Mouse (Mus musculus): ENCODE measurements around the gene Maea. TPM values are rescaled to one million over a fixed set of nuclear protein-coding genes. Genes with fewer than 3 reads are reported as not detected.
"Not testable (repeated sequence)": the region's sequence is repeated elsewhere in the genome, so short reads cannot be mapped to it uniquely, and the experiment has no call there.

Gene Maea
- 10 to 100 TPM; 57.8 to 62.5 TPM for total RNA-seq (2021)
- long read RNA-seq, experiment 1, transcript Maea-201 (9 exons, 2,193 nt), result major isoform, 74 of 111 reads
- long read RNA-seq, experiment 1, partial matches to known transcripts, result 9 of 111 reads
- long read RNA-seq, experiment 1, other reads (novel, unspliced or antisense), result 25 of 111 reads
- long read RNA-seq, experiment 2, transcript Maea-201 (9 exons, 2,193 nt), result major isoform, 94 of 120 reads
- long read RNA-seq, experiment 2, partial matches to known transcripts, result 10 of 120 reads
- long read RNA-seq, experiment 2, other reads (novel, unspliced or antisense), result 15 of 120 reads

DNA sequence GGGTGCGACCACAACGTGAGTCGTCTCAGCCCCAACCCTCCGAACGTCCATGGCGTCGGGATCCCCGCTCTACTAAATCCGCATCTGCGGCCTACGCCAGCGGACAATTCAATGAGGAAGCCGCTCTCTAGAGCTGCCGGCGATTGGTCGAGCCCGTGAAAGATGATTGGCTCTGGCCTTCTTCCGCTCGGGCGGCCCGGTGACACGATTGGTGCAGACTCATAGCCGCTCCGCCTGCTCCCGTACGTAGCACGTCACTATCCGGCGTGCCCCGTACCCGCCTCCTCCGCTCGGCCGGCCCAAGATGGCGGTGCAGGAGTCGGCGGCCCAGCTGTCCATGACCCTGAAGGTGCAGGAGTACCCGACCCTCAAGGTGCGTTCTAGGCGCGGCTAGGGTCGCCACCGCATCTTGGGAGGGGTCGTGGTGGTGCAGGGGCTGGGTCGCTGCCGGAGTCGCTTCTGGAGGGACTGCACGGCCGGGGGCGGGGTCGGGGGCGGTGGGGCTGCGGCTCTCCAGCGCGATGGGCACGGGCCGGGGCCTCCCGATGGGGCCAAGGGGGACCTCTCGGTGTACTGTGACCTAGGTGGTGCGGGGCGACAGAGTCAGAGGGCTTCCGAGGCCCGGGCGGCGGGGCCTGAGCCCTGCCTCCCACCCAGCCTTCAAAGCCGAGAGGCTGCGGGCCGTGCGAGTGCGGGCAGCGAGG, at the start of gene Maea:
Maea (plus strand) TSS at position 237 of the 704 bp plus-strand sequence.
- peak; percentile 91 to 95 for DNase-seq
- intact Hi-C loops (cut with DNase I), result loop anchor here (5.0 kb wide), 1 partner anchor 42 kb away; the partner anchor contains the start of gene Uvssa

DNA sequence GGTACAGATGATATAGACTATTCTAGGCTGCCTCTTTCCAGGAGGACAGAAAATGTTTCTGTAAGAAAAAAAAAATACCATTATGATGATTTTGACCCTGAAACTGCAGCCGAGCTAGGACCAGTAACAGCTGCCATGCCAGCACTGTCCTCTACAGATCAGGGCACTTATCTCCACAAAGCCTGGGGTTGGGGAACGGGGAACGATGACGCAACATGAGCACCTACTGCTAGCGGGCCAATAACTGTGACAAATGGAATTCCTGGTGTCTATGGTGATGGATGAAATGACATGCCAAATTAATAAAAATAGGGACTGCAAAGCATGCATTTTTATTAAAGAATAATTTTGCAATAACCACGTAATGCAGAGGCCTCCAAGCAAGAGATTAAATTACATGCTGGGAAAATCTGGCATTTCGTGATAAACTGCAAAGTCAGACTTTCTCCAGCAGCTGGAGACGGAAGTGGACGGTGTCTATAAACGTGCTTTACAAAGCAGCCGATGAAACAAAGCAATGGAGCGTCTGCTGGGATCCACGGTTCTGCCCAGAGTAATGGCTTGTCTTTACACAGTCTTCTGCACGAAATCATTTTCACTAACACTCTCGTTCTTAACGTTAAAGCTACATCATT, 41.4 kb upstream of the Maea start:
- intact Hi-C loops (cut with DNase I), result no loop called here
- no peak for DNase-seq

DNA sequence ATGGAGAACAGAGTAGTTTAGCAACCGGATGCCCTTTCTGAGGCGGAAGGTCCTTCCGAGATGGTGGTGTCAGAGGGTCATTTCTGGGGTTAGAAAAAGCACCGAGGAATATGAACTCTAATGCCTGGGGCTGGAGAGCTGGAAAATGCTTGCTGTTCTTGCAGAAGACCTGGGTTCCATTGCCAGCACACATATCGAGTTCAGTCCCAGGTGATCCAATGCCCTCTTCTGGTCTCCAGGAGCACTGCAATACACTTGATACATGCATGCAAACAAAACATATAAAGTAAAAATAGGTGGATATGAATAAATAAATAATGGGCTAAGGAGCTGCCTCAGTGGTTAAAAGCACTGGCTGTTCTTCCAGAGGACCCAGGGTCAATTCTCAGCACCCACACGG, 38.1 kb upstream of the Maea start:
- no peak for DNase-seq
- intact Hi-C loops (cut with DNase I), result loop anchor here (5.0 kb wide), 1 partner anchor 95 kb away; no protein-coding TSS in a partner anchor

- intact Hi-C loops (cut with DNase I), result no loop called here
These were observed 33.5 kb upstream of the Maea start for GRCm38 (mm10) chr5:33301801-33302200.

GRCm38 (mm10) chr5:33310704-33311462, 24.4 kb upstream of the Maea start:
- intact Hi-C loops (cut with DNase I), result no loop called here
- no peak for DNase-seq

More at GRCm38 (mm10) chr5:33301801-33302200, 33.5 kb upstream of the Maea start:
- no peak for DNase-seq

GRCm38 (mm10) chr5:33312192-33312591, 23.1 kb upstream of the Maea start:
- intact Hi-C loops (cut with DNase I), result no loop called here
- DNase-seq, result no peak

GRCm38 (mm10) chr5:33324491-33324890, 10.8 kb upstream of the Maea start:
- intact Hi-C loops (cut with DNase I), result no loop called here
- no peak for DNase-seq

DNA sequence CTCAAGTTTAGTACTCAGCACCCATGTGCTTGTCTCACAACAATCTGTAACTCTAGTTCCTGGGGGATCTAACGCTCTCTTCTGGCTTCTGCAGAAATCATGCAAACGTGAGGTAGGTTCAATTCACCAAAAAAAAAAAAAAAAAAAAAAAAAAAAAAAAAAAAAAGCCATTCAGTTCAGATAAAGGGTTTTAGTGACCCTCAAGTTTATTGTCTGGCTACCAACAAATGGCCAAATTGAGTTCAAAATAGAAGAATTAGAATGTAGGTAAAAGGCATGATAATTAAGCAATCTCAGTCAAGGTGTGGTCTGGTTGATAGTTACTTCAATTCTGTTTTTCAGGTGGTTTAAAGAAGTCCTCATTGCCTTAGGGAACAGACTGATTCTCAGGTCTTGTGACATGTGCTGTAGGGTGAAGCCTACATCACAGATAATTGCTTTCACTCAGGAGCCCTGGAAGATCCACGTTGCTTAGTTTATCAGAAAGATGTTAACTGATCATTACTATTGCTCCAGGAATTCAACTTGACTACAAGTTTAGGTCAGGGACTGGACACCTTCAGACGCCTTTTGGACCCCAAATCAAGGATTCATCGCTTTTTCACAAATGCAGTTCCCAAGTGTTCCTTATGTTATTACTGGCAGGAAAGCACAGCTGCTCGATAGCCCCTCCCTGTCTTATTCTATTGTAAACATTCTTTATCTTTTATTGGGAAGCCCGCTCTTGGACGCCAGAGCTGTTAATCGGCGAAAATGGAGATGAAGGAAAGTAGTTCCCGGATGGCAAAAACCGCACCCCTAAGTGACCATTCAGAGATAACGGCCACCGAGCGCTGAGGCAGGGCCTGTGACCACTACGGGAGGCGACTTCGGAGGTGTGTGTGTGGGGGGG, 682 bp upstream of the Maea start:
- intact Hi-C loops (cut with DNase I), result loop anchor here (5.0 kb wide), 1 partner anchor 43 kb away; the partner anchor contains the start of gene Uvssa
- DNase-seq, result no peak

GRCm38 (mm10) chr5:33335977-33336360, 660 bp downstream of the Maea start:
- DNase-seq, result peak in 1 of 2 experiments; percentile 19

DNA sequence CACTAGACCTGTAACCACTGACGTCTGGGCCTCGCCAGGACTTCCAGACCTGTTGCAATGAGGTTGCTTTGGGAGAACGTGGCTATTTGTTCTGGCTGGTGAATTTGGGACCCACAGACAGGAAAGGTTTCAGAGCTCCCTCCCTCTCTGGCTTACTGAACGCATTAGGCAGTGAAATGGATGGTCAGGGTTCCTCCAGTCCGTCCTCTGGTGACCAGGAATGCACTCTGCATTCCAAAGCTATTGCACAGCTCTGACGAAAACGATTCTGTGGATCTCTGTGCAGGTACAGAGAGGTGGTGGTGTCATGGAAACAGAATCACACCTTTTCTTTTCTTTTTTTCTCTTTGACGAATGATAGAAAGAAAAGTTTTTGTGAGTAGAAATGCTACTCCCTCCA, 1.9 kb downstream of the Maea start:
- intact Hi-C loops (cut with DNase I), result loop anchor here (5.0 kb wide), 1 partner anchor 40 kb away; the partner anchor contains the start of gene Uvssa

More at GRCm38 (mm10) chr5:33335977-33336360, 660 bp downstream of the Maea start:
- intact Hi-C loops (cut with DNase I), result loop anchor here (5.0 kb wide), 1 partner anchor 41 kb away; the partner anchor contains the start of gene Uvssa

DNA sequence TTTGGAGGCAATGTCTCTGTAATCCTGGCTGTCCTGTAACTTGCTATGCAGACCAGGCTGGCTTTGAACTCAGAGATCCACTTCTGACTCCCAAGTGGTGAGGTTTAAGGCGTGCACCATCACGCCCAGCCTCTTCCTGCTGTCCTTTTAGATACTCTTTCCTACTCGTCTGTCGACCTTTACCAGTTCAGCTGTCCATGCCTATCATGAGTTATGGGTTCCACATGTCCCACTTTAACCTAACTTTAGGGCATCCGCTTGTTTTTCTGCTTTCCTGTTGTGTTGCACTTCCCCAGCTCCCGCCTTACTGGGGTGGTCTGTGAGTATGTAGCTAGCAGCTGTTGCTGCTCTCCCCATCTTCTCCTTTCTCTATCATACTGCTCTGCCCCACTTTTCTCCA, 5.9 kb downstream of the Maea start:
- intact Hi-C loops (cut with DNase I), result loop anchor here (5.0 kb wide), 1 partner anchor 64 kb away; no protein-coding TSS in a partner anchor
- no peak for DNase-seq

More for the DNA sequence above, 1.9 kb downstream of the Maea start:
- DNase-seq, result no peak

DNA sequence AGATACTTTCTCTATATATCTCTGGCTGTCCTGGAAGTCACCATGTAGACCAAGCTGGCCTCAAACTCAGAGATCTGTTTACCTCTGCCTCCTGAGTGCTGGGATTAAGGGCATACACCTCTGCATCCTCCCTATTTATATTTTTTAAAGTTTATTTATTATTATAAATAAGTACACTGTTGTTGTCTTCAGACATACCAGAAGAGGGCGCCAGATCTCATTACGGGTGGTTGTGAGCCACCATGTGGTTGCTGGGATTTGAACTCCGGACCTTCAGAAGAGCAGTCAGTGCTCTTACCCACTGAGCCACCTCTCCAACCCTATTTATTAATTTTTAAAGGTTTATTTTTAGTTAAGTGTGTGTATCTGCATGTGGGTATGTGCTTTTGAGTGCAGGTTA, 6.9 kb downstream of the Maea start:
- not testable (repeated sequence) for DNase-seq
- intact Hi-C loops (cut with DNase I), result loop anchor here (5.0 kb wide), 1 partner anchor 65 kb away; no protein-coding TSS in a partner anchor

- intact Hi-C loops (cut with DNase I), result loop anchor here (5.0 kb wide), 1 partner anchor 66 kb away; no protein-coding TSS in a partner anchor
- DNase-seq, result no peak
These were observed 7.5 kb downstream of the Maea start for GRCm38 (mm10) chr5:33342821-33343220.

- intact Hi-C loops (cut with DNase I), result loop anchor here (5.0 kb wide), 1 partner anchor 66 kb away; no protein-coding TSS in a partner anchor
- DNase-seq, result no peak
These were observed 8.3 kb downstream of the Maea start for GRCm38 (mm10) chr5:33343571-33343970.

DNA sequence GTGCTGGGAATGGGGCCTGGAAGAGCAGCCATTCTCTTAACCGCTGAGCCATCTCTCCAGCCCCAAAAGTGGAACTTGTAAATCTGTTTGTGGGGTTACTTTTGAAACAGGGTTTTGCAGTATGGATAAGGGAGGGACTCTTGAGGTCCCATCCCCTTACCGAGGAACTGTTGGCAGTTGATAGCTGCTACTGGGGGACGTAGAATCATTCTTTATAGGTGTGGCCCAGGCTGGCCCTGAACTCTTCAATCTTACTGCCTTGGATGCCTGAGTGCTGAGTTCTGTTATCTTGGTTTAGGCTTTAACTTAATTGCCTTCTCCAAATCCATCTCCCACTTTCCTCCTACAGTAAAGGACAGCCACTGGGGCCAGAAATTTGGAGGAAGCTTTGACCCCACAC, 8.8 kb downstream of the Maea start:
- no peak for DNase-seq
- intact Hi-C loops (cut with DNase I), result loop anchor here (5.0 kb wide), 1 partner anchor 67 kb away; no protein-coding TSS in a partner anchor

DNA sequence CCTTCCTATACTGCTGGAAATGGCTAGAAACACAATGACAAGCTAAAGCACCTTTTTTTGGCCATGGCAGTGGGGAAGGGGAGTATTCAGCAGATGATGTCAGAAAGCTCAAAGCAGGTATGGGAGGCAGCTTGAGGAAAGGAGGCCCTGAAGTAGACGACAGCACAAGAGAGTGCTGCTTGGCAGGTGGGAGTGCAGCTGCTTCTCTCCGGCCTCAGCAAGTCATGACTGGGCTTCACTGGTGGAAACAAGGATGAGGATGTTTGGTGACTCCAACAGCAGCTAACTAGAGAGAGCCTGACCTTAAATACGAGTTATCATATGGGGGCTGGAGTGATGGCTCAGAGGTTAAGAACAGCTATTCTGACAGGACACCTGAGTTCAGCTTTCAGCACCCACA, 12.3 kb downstream of the Maea start:
- DNase-seq, result no peak
- intact Hi-C loops (cut with DNase I), result no loop called here

GRCm38 (mm10) chr5:33349205-33349604, 13.9 kb downstream of the Maea start:
- no peak for DNase-seq

GRCm38 (mm10) chr5:33349706-33350105, 14.4 kb downstream of the Maea start:
- no peak for DNase-seq
- intact Hi-C loops (cut with DNase I), result no loop called here

More at GRCm38 (mm10) chr5:33349205-33349604, 13.9 kb downstream of the Maea start:
- intact Hi-C loops (cut with DNase I), result no loop called here
